Mouse (Mus musculus): ENCODE data around the gene Vmn2r91.
"Not testable (repeated sequence)": the region's sequence is repeated elsewhere in the genome, so short reads cannot be mapped to it uniquely, and the experiment has no call there.

The Vmn2r91 gene

DNA sequence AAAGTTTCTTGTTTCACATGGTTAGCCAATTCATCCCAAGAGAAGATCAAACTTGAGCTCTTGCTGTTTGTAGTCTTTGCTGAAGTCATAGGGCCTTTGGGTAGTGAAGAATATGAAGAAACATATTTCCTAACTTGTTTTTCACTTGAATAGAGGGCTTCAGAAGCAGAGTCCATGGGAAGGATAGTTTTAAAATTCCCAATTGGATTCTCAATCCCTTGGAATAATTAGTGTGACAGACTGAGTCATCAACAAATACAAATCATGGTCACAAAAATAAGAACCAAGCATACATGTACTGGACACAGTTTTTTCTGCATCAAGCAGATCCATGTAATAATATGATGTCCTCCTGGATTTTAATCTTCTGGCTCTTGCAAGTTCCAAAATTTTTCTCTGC lies at the start of gene Vmn2r91:
Vmn2r91 (plus strand) TSS at position 301 of the 400 bp plus-strand sequence.
- not testable (repeated sequence) for DNase-seq

DNA sequence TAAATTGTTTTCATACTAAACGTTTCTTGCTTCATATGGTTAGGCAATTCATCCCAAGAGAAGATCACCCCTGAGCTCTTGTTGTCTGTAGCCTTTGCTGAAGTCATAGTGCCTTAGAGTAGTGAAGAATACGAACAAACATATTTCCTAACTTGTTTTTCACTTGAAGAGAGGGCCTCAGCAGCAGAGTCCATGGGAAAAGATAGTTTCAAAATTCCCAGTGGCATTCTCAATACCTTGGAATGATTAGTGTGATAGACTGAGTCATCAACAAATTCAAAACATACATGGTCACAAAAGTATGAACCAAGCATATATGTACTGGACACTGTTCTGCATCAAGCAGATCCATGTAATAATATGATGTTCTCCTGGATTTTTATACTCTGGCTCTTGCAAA lies 35.7 kb upstream of the Vmn2r91 start, which contains the start of gene Vmn2r124:
Vmn2r124 (plus strand) TSS at position 301 of the 400 bp plus-strand sequence.
- no peak for DNase-seq

DNA sequence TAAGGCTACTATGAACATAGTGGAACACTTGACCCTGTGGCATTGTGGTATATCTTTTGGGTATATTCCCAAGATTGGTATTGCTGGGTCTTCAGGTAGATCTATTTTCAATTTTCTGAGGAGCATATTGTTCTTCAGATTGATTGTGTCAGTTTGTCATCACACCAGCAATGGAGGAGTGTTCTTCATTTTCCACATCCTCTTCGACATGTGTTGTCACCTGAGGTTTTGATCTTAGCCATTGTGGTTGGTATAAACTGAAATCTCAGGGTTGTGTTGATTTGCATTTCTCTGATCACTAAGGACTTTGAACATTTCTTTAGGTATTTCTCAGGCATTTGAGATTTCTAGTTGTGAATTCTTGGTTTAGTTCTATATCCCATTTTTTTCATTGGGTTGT lies 10.8 kb downstream of the Vmn2r91 start:
- not testable (repeated sequence) for DNase-seq

DNA sequence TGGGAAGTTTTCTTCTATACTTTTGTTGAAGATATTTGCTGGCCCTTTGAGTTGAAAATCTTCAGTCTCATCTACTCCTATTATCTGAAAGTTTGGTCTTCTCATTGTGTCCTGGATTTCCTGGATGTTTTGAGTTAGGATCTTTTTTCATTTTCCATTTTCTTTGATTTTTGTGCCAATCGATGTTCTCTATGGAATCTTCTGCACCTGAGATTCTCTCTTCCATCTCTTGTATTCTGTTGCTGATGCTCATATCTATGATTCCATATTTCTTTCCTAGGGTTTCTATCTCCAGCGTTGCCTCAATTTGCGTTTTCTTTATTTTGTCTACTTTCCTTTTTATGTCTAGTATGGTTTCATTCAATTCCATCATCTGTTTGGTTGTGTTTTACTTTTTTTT lies 17.4 kb downstream of the Vmn2r91 start:
- not testable (repeated sequence) for DNase-seq

DNA sequence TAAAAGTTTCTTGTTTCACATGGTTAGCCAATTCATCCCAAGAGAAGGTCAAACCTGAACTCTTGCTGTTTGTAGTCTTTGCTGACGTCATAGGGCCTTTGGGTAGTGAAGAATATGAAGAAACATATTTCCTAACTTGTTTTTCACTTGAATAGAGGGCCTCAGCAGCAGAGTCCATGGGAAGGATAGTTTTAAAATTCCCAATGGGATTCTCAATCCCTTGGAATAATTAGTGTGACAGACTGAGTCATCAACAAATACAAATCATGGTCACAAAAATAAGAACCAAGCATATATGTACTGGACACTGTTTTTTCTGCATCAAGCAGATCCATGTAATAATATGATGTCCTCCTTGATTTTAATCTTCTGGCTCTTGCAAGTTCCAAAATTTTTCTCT lies 66.8 kb downstream of the Vmn2r91 start, which contains the start of gene Vmn2r92:
Vmn2r92 (plus strand) TSS at position 301 of the 400 bp plus-strand sequence.
- not testable (repeated sequence) for DNase-seq

DNA sequence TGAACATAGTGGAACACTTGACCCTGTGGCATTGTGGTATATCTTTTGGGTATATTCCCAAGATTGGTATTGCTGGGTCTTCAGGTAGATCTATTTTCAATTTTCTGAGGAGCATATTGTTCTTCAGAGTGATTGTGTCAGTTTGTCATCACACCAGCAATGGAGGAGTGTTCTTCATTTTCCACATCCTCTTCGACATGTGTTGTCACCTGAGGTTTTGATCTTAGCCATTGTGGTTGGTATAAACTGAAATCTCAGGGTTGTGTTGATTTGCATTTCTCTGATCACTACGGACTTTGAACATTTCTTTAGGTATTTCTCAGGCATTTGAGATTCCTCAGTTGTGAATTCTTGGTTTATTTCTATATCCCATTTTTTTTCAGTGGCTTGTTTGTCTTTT lies 76.4 kb downstream of the Vmn2r91 start:
- DNase-seq: not testable (repeated sequence)
